Mouse (Mus musculus) heart, adult 2 months (tissue): ENCODE results near the gene Lrrn2.

Source experiments
- CTCF ChIP-seq: fragments of 200-600 bp; IDR thresholded peaks from 2 replicates; pipeline ENCODE4 v1.8.1; 2022; ENCODE audit warnings: antibody characterized with exemption, mild to moderate bottlenecking, moderate library complexity
- EP300 ChIP-seq: fragments of 200-500 bp; IDR thresholded peaks from 2 replicates; pipeline ENCODE4 v1.6.1; 2011; ENCODE audit warnings: low read depth, low read length, control low read depth; ENCODE audit not compliant: insufficient read depth

- TF ChIP-seq EP300 (no peak), CTCF (no peak)
These were observed 84.0 kb downstream of the Lrrn2 start for GRCm38 (mm10) chr1:132964106-132964505.
